Mouse (Mus musculus): Measurements from ENCODE around the gene Cela2a.
"Not testable (repeated sequence)": the region's sequence is repeated elsewhere in the genome, so short reads cannot be mapped to it uniquely, and the experiment has no call there.

The Cela2a gene

GRCm38 (mm10) chr4:141804105-141804504, 21.9 kb downstream of the Cela2a start:
- no peak for DNase-seq (ENCODE audit: low spot score in 2 of 2)

- DNase-seq (ENCODE audit: low spot score in 2 of 2): no peak
Measured at GRCm38 (mm10) chr4:141797545-141797944, 28.4 kb downstream of the Cela2a start.

DNA sequence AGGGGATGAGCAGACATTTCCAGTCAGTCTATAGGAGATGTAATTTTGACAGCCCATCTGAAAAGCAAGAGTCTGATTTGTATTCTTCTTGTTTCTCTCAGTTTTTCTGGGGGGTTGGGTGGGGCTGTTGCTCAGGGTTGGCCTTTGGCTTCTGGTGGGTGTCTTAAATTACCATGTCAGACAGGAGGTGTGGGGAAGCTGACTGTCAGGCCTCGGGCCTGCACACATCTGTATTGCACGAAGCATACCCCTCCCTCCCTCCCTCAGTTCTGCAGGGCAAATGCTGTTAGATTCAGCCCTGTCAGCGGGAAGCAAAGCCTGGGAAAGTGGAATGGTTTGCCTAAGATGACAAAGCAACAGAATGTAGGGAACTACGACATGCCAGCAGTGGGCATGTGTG, 29.0 kb downstream of the Cela2a start:
- DNase-seq (ENCODE audit: low spot score in 2 of 2): no peak

- DNase-seq (ENCODE audit: low spot score in 2 of 2): no peak
Measured at GRCm38 (mm10) chr4:141796356-141796755, 29.6 kb downstream of the Cela2a start.

DNA sequence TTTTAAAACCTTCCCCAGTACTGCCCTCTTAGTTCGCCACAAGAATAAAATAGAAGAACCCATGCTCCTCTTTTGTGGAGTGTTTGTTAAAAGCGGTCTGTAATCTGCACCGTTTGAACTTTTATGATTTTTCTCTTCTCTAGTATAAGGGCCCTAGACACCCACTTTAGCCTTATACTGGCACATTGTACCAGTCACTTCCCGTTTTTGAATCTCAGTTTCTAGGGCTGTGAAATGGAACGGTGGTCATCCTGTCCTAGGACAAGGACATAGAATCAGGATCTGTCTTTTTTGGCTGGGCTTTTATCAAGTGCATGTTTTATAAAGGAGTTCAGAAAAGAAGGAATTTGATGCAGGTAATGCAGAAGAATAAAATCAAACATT, 31.8 kb downstream of the Cela2a start:
- no peak for DNase-seq (ENCODE audit: low spot score in 2 of 2)

DNA sequence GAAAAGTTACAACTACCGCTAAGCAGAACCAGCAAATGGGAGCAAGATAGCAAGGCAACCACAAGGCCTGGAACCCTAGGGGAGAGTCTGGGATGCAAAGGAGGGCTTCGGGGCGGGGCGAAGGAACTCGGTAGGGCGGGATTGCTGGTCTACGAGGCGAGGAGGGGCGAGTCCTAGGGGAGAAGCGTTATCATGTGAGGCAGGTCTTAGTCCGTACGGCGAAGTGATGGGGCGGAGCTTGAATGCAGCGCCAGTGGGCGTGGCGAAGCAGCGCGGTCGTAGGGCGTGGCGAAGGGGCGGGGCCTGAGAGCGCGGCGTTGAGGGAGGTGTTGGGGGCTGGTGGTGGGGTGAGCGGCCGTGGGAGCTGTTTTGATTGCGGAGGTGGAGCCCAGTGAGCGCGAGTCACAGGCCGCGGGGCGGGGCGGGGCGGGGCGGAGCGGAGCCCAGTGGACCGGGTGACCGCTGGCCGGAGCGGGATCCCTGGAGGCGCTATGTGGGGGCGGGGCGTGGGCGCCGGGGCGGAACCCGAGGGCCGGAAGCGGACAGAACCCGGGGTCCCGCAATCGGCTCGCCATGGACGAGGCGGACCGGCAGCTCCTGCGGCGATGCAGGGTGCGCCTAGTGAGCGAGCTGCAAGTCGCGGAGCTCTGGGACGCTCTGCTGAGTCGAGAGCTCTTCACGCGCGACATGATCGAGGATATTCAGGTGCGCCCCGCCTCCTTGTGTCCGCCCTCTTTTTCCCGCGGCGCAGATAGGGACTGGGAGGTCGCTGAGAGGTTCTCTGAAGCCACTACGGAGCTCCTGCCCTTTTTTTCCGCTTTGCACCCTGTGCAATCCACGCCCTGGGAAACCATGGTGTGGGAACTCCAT, 32.4 kb downstream of the Cela2a start, which contains the start of gene Casp9:
TSS of gene Casp9 (plus strand) at position 331 of the 870 bp plus-strand sequence.
- peak; percentile 93 to 94 for DNase-seq (ENCODE audit: low spot score in 2 of 2)

GRCm38 (mm10) chr4:141792554-141793281, 33.2 kb downstream of the Cela2a start:
- no peak for DNase-seq (ENCODE audit: low spot score in 2 of 2)

DNA sequence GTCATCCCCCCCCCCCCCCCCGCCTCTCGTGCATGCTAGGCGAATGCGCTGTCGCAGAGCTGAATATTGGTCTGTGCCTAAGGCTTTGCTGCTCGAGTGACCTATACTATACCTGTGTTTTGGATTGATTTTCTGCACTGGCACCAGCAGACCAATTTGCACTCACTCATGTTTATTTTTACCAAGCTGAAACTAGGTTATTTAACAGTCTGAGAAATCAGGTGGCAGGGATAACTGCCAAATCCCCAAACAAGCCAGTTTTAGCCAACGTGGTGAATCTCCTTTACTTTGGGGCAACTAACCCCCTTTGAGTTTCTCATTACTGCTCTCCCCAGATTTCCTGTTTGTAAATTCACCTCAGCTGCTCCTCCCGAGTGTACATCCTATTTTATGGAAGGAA, 34.0 kb downstream of the Cela2a start:
- DNase-seq (ENCODE audit: low spot score in 2 of 2): no peak

DNA sequence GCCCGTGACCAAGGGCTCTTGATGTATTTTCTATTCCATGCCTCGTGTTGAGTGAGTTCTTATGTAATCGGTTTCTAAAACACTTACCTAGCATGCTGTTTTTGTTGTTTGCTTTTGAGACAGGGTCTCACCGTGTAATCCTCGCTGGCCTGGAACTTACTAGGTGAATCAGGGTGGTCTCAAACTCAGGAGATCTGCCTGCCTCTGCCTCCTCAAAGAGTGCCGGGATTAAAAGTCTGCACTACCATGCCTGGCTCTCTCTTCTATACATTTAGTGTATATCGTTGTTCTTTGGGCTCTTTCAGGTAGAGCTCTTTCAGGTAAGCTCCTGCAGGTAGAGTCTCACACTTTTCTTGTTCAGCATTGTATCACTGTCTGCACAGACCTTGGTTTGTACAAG, 34.5 kb downstream of the Cela2a start:
- DNase-seq (ENCODE audit: low spot score in 2 of 2): no peak

DNA sequence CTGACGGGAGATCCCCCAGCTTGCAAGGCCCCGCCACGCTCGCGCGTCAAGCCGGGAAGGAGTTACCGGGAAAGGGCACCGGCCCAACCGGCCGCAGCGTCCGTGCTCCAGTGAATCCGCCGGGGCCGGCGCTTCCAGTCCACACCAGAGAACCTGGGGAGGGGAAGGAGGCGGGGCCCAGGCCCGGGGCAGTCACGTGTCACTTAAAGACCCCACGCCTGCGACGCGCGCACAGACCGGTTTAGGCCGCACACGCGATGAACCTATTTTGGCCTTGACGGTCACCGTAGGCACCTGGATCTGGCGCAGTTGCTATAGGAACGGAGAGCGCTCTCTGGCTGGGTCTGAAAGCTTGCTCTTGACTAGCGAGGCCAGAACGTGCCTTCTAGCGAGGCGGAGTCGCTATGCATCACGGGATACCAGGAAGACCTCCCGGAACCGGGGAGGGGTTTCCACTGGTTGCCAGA, 35.4 kb downstream of the Cela2a start, which contains the start of gene Dnajc16:
TSS of gene Dnajc16 (minus strand) at position 408 of the 467 bp plus-strand sequence.
- DNase-seq (ENCODE audit: low spot score in 2 of 2): peak; percentile 90 to 97

DNA sequence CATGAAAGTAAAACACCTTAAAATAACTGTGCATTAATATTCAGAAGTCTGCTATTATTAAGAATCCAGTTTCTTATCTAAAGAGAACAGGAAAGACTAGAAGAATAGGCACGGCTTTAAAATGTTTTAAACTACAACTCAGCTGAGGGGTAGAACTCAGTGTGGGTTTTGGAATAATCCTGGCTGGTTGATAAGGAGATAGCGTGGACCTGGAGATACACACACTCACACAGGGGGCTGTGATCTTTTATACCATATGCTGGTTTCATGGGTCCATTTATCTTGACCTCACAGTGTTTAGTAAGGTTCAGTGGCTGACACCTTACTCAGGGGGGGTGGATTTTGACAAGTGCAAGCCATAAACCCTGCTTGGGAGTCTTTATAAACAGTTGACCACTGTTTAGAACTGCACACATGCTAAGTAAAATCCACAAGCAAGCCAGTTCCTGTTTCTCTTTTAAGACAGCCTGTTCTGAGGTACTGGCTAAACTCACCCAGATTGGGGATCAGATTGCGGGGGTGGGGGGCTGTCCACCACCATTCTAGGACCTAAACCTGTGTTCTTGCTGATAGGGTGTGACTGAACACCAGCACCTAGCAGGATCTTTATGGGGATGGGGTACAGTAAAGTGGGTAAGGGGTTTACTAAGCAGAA, 36.3 kb downstream of the Cela2a start:
- DNase-seq (ENCODE audit: low spot score in 2 of 2): no peak

- no peak for DNase-seq (ENCODE audit: low spot score in 2 of 2)
Measured at GRCm38 (mm10) chr4:141787462-141787861, 38.5 kb downstream of the Cela2a start.

DNA sequence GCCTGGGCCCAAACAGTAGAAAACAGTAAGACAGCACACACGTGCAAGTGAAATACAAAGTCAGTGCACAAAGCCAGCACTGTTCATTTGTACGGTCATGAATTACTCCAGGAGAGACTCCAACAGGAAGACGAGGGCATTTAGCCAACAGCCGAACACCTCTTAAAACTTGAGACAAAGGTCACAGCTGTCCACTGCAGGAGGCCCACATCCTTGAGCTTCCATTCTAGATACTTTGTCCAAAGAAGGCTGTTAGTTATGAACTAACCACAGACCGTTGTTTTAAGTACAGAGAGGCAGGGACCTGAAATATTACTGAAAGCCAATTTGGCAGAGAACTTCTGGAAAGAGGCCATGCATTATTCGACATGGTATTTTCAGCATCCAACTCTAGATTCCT, 38.9 kb downstream of the Cela2a start:
- no peak for DNase-seq (ENCODE audit: low spot score in 2 of 2)

GRCm38 (mm10) chr4:141786141-141786540, 39.8 kb downstream of the Cela2a start:
- no peak for DNase-seq (ENCODE audit: low spot score in 2 of 2)

DNA sequence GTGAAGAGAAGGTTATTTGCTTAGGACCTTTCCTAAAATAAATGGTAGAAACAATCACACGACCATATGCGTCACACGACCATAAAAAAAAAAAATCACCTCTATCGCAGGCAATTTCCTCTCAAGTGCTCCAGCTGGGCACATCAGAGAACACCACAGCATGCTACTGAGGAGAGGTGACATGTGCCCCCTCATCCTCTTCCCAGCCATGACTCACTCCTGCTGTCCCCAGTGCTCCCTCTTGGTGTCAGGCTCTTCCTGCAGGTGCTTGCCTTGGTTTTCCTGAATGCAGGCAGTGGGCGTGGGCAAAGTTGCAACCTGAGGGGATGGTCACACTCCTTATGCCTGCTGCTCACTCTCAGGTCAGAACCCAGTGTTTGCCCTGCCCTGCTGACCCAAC, 41.1 kb downstream of the Cela2a start:
- no peak for DNase-seq (ENCODE audit: low spot score in 2 of 2)

DNA sequence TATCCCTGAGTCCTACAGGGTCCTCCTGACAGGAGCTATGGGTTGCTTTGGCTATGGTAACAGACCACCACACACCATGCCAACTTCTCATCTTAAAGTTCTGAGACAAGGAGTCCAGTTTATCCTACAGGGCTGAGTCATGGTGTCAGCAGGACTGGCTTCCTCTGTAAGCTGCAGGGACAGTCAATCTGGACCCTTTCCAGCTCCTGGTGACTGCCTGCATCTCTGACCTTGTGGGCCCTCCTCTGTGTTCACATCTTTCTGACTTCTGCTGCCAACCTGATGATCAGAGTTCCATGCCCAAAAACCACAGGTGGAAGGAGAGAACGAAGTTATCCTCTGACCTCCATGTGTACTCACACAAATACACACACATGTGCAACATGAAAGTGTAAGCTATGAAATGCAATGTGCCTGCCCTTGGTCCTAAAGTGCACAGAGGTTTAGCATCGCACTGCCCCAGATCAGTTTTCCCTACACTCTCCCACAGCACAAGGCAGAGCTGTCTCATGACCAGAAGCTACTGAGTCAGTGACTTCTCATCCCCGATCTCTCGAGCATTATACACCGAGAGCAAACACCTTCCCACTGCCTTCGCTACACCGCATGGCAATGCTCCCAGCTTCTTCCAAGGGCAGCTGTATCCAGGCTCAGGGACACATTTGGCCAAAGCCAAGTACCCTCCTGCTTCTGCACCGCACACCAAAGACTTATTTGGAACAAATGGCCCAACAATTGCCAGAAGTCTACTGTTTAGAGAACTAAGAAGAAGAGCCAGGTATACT, 44.6 kb downstream of the Cela2a start:
- DNase-seq (ENCODE audit: low spot score in 2 of 2): no peak

DNA sequence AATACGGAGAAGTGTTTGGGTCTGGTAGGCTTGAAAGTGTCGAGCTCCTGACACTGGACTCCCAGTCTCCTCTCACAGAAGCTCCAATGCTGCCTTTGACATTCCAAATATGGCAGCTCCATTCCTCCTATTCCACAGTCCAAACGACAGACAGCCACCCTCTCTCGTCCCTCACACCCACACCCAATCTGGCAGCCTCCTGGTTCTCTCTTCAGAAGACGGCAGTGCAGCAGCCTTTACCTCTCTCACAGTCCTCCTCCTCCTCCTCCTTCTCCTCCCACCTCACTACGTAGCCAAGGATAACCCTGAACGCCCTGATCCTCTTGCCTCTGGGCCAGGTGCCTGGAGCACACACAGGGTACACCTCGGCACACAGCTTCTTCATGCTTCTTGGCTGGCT, 46.1 kb downstream of the Cela2a start:
- peak in 1 of 2 experiments; percentile 43 for DNase-seq (ENCODE audit: low spot score in 2 of 2)

- DNase-seq (ENCODE audit: low spot score in 2 of 2): not testable (repeated sequence)
Measured at GRCm38 (mm10) chr4:141773019-141773418, 52.9 kb downstream of the Cela2a start.

DNA sequence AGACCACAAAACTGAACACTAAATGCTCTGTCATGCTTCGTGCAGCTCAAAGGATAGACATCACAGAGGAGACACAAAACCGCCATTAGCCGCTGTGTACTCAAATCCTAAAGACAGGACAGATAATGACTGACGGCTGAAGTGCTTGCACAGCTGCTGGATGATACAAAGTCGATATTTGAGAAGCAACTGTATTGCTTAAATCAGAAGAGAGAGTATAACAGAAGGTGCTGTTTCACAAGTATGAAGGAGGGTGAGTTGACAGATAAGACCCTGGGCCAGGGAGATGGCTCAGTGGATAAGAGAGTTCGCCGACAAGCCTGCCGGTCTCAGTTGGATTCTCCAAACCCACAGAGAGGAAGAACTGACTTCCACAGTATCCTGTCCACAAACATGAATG, 54.1 kb downstream of the Cela2a start:
- no peak for DNase-seq (ENCODE audit: low spot score in 2 of 2)

DNA sequence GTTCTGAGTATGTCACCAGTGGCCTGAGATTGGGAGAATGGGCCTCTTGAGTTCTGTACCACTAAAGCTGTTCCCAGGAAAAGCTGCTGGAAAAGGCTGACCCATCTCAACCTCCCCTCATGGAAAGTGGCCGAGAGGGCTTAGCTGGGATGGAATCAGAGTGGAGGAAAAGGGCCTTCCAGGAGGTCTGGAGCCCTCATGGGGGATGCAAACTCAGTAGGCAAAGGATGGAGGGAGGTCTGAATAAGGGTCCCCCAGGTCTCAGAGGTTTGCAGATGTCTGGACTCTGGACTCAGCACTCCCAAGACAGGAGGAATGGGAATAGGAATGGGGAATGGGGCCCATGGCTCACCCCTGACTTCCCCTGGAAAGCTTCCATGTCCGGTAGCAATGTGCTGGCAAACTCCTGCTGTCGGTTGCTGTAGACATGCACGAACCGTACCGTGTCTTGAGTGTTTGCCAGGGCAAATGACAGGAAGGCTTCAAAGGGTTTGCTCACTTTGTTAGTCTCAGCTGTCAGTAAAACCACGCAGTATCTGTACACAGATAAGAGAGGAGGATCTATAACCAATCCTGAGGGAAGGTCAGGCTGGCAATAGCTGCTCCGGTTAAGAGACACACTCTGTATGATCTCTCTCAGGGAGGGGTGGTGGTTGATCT, 56.3 kb downstream of the Cela2a start:
- no peak for DNase-seq (ENCODE audit: low spot score in 2 of 2)

All from frontal cortex, postnatal 25 days (tissue).